9 mouse cellular contexts compared by ENCODE assay signal in the genomic region with DNA sequence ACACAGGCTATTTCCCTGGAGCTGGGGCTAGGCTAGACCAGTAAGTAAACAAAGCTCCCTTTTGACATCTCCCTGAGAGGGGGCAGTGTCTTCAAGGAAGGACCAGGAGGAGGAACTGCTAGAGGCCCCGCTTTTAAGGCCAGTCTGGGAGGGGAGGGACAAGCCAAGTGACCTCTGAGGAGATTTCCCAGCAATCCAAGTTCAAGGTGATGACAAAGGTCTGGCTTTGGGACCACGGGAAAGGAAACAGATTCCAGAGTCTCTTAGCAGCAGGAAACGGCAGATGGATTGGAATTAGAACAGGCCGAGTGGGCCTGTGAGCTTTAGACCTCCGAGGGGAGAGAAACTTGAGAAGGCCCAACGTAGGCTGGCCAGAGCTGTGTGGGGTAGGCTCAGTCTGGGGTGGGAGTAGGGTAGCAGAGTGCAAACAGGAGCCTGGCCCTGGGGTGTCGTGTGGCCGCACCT.
DNase-seq lines count a peak whose midpoint lies in the region; ATAC-seq and TF ChIP-seq lines count a peak whose summit lies in the region.
"Had no signal": no experiment of that assay in that cellular context is flagged by ENCODE, and none has a peak within 500 bp of the region (broad histone marks: within the 10 kb centered on the region; RNA-seq: fewer than 3 reads in every experiment).

No protein-coding gene starts in this region.

- H3K4me1 ChIP-seq in forebrain, embryonic 10.5 days = peaks cover 23% of the 10 kb centered on the region
- H3K4me1 ChIP-seq in forebrain, embryonic 11.5 days (replicated peaks; ENCODE audit: control insufficient read depth, insufficient read depth, low read length) = no peaks in the 10 kb centered on the region
- peaks cover 0 to 11% of the 10 kb centered on the region in 2 experiments; a peak in 2 of 4 replicates for H3K4me1 ChIP-seq in liver, embryonic 14.5 days (replicated peaks; ENCODE audit: control insufficient read depth in 2 of 2, insufficient read depth in 2 of 2, low read length in 1 of 2)
- H3K4me1 ChIP-seq: neural tube, embryonic 12.5 days had no signal

- no peak for DNase-seq in forebrain, embryonic 10.5 days (ENCODE audit: extremely low spot score, low spot score)
- DNase-seq in forebrain, embryonic 11.5 days (ENCODE audit: low spot score) = no peak
- peak; percentile 68 for DNase-seq in forelimb bud, embryonic 11.5 days (ENCODE audit: low read depth, low spot score)
- peak; percentile 46 for DNase-seq in hindlimb bud, embryonic 11.5 days (ENCODE audit: extremely low spot score, low read depth, low spot score)
- DNase-seq in liver, embryonic 14.5 days (ENCODE audit: low read depth in 3 of 3, low spot score in 3 of 3) = no peak
- no peak for DNase-seq in ovary, postnatal 36 days (ENCODE audit: low spot score)
- no peak for DNase-seq in cerebellum, adult 9-11 months
- DNase-seq in layer of hippocampus, postnatal 25 days (ENCODE audit: extremely low spot score in 1 of 2, low spot score in 1 of 2) = no peak

- H3K36me3 ChIP-seq in forebrain, embryonic 10.5 days (replicated peaks) = no peaks in the 10 kb centered on the region
- H3K36me3 ChIP-seq in forebrain, embryonic 11.5 days (ENCODE audit: control insufficient read depth, insufficient read depth, low read length) = no peaks in the 10 kb centered on the region
- H3K36me3 ChIP-seq in liver, embryonic 14.5 days (replicated peaks; ENCODE audit: control insufficient read depth, insufficient read depth, low read depth) = no peaks in the 10 kb centered on the region
- H3K36me3 ChIP-seq: neural tube, embryonic 12.5 days had no signal

- no peak for TF ChIP-seq EP300 in liver, embryonic 14.5 days (IDR thresholded peaks at IDR 0.05; ENCODE audit: low read depth)

- no peak for TF ChIP-seq CTCF in liver, embryonic 14.5 days (IDR thresholded peaks at IDR 0.05; ENCODE audit: low read depth)

- no peaks in the 10 kb centered on the region for H3K27me3 ChIP-seq in forebrain, embryonic 10.5 days (ENCODE audit: poor library complexity, severe bottlenecking)
- no peaks in the 10 kb centered on the region for H3K27me3 ChIP-seq in forebrain, embryonic 11.5 days (ENCODE audit: control insufficient read depth, insufficient read depth, low read length)
- H3K27me3 ChIP-seq in liver, embryonic 14.5 days (ENCODE audit: control insufficient read depth, insufficient read depth, low read length) = no peaks in the 10 kb centered on the region
- H3K27me3 ChIP-seq: neural tube, embryonic 12.5 days had no signal

- H3K4me3 ChIP-seq in forebrain, embryonic 10.5 days = no peak overlapping the region
- no peak overlapping the region for H3K4me3 ChIP-seq in forebrain, embryonic 11.5 days (ENCODE audit: low read depth, low read length)
- H3K4me3 ChIP-seq in liver, embryonic 14.5 days (ENCODE audit: insufficient read depth in 1 of 2, low read depth in 2 of 2, low read length in 2 of 2) = no peak overlapping the region
- H3K4me3 ChIP-seq: neural tube, embryonic 12.5 days had no signal

- peak overlapping the region; percentile 69 for H3K27ac ChIP-seq in forebrain, embryonic 10.5 days
- H3K27ac ChIP-seq in forebrain, embryonic 11.5 days (ENCODE audit: low read depth, low read length) = no peak overlapping the region
- no peak overlapping the region for H3K27ac ChIP-seq in liver, embryonic 14.5 days
- H3K27ac ChIP-seq: neural tube, embryonic 12.5 days had no signal

- H3K9ac ChIP-seq in forebrain, embryonic 11.5 days (ENCODE audit: low read length) = no peak overlapping the region
- H3K9ac ChIP-seq in liver, embryonic 14.5 days (replicated peaks) = no peak overlapping the region
- H3K9ac ChIP-seq: neural tube, embryonic 12.5 days had no signal

- 52% methylated on average over 8 of the region's 8 CpGs for WGBS in forebrain, embryonic 10.5 days
- WGBS in forebrain, embryonic 11.5 days = 50% methylated on average over 8 of the region's 8 CpGs
- whole genome bisulfite sequencing in liver, embryonic 14.5 days (ENCODE audit: insufficient replicate concordance) = 47% methylated on average over 8 of the region's 8 CpGs

- ATAC-seq in forebrain, embryonic 11.5 days (replicated peaks; ENCODE audit: low FRiP score) = no peak
- 0 out of 2 replicates have a peak, but pooled peaks have one; percentile 23 for ATAC-seq in liver, embryonic 14.5 days (ENCODE audit: insufficient read depth)

- no peak overlapping the region for H3K4me2 ChIP-seq in forebrain, embryonic 11.5 days (ENCODE audit: low read depth, low read length, severe bottlenecking)
- H3K4me2 ChIP-seq in liver, embryonic 14.5 days (ENCODE audit: low read depth) = no peak overlapping the region
- H3K4me2 ChIP-seq: neural tube, embryonic 12.5 days had no signal

- H3K9me3 ChIP-seq in forebrain, embryonic 10.5 days = no peaks in the 10 kb centered on the region
- no peaks in the 10 kb centered on the region for H3K9me3 ChIP-seq in forebrain, embryonic 11.5 days (ENCODE audit: control insufficient read depth, low read length)
- no peaks in the 10 kb centered on the region for H3K9me3 ChIP-seq in liver, embryonic 14.5 days (ENCODE audit: control insufficient read depth, low read length)
- H3K9me3 ChIP-seq: neural tube, embryonic 12.5 days had no signal

Comparison
In these comparisons a context has a peak if more than half of its experiments do, and no peak if none do; other contexts are left out.
1. DNase-seq: peak in forelimb bud, embryonic 11.5 days (single experiment) and hindlimb bud, embryonic 11.5 days (single experiment); none in forebrain, embryonic 10.5 days (single experiment), forebrain, embryonic 11.5 days (single experiment), liver, embryonic 14.5 days (0 of 3), ovary, postnatal 36 days (single experiment), cerebellum, adult 9-11 months (single experiment) and layer of hippocampus, postnatal 25 days (0 of 2).